Mouse (Mus musculus): ENCODE measurements around the gene Prkca. TPM values are rescaled to one million over a fixed set of nuclear protein-coding genes. Genes with fewer than 3 reads are reported as not detected.

Prkca gene
- polyA plus RNA-seq, 1 experiment from 2014 or later = 7.8 TPM

- Histone ChIP-seq H3K27me3 (no peaks in the 10 kb centered on the region), H3K4me3 (replicated peaks) (no peak overlapping the region), H3K9ac (replicated peaks) (no peak overlapping the region), H3K36me3 (no peaks in the 10 kb centered on the region), H3K4me1 (replicated peaks) (peaks cover 10% of the 10 kb centered on the region), H3K4me2 (no peak overlapping the region), H3K9me3 (no peaks in the 10 kb centered on the region), H3K27ac (no peak overlapping the region)
- no peak for ATAC-seq (ENCODE audit: insufficient number of reproducible peaks, insufficient read depth, low FRiP score, low TSS enrichment, low read depth)
- 87% methylated on average over 7 of the region's 7 CpGs for WGBS
Measured at GRCm38 (mm10) chr11:108315736-108316135, 28.0 kb downstream of the Prkca start.

GRCm38 (mm10) chr11:108312516-108312915 is 31.2 kb downstream of the Prkca start:
- Histone ChIP-seq H3K27ac (no peak overlapping the region), H3K36me3 (no peaks in the 10 kb centered on the region), H3K4me2 (no peak overlapping the region), H3K9ac (replicated peaks) (no peak overlapping the region), H3K4me3 (replicated peaks) (no peak overlapping the region), H3K27me3 (no peaks in the 10 kb centered on the region), H3K4me1 (replicated peaks) (no peaks in the 10 kb centered on the region; the same call in 1 of the 2 replicates), H3K9me3 (no peaks in the 10 kb centered on the region)
- ATAC-seq (ENCODE audit: insufficient number of reproducible peaks, insufficient read depth, low FRiP score, low TSS enrichment, low read depth) = no peak
- 82% methylated on average over 5 of the region's 5 CpGs for WGBS

- no peak for ATAC-seq (ENCODE audit: insufficient number of reproducible peaks, insufficient read depth, low FRiP score, low TSS enrichment, low read depth)
- WGBS = 83% methylated on average over 2 of the region's 2 CpGs
- H3K4me3 ChIP-seq (replicated peaks) = no peak overlapping the region
- H3K9ac ChIP-seq (replicated peaks) = no peak overlapping the region
- H3K36me3 ChIP-seq = no peaks in the 10 kb centered on the region
- no peak overlapping the region for H3K4me2 ChIP-seq
- H3K27me3 ChIP-seq = no peaks in the 10 kb centered on the region
- no peak overlapping the region for H3K27ac ChIP-seq
- no peaks in the 10 kb centered on the region for H3K9me3 ChIP-seq
- H3K4me1 ChIP-seq (replicated peaks) = no peaks in the 10 kb centered on the region; the same call in 1 of the 2 replicates
Measured at GRCm38 (mm10) chr11:108311912-108312311, 31.8 kb downstream of the Prkca start.

DNA sequence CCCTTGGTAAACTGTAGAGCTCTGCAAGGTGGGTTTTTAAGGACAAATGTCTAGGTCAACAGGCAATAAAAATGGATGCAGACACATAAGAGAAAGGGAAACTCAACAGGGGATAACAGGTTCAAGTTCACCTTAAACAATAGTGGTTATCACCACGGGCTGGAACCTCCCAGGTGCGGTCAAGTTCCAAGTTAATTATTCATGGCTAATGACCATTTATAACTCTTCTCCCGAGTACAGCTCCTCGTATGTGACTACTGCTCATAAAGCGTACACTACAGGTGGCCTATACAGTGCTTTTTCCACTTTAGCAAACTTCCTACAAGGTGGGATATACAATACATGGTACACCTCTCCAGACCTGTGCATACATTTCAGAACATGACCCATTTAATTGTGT is 33.9 kb downstream of the Prkca start:
- no peak overlapping the region for H3K9ac ChIP-seq (replicated peaks)
- no peaks in the 10 kb centered on the region for H3K9me3 ChIP-seq
- no peaks in the 10 kb centered on the region for H3K27me3 ChIP-seq
- 74% methylated on average over 5 of the region's 5 CpGs for WGBS
- no peak overlapping the region for H3K4me3 ChIP-seq (replicated peaks)
- H3K27ac ChIP-seq = no peak overlapping the region
- peaks cover 8% of the 10 kb centered on the region for H3K4me1 ChIP-seq (replicated peaks)
- no peaks in the 10 kb centered on the region for H3K36me3 ChIP-seq
- H3K4me2 ChIP-seq = no peak overlapping the region
- no peak for ATAC-seq (ENCODE audit: insufficient number of reproducible peaks, insufficient read depth, low FRiP score, low TSS enrichment, low read depth)

DNA sequence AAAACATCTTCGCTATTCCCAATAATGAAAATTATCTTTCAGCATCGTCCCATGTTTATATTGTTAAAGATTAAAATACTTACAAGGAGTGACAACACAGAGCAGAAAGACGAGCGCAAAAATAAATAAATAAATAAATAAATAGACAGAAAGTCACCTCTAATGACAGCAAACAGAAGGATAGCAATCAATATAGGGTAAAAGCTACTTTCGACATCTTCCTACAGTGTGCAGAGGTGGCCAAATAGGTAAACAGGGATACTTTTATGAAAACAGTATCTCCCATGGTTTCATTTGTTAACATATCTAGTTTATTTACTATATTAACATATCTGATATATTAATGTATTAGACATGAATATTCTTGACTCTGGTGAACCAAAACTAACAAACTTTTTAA is 35.5 kb downstream of the Prkca start:
- H3K4me2 ChIP-seq = no peak overlapping the region
- H3K36me3 ChIP-seq = no peaks in the 10 kb centered on the region
- no peaks in the 10 kb centered on the region for H3K9me3 ChIP-seq
- peaks cover 8% of the 10 kb centered on the region; the same call in 1 of the 2 replicates for H3K4me1 ChIP-seq (replicated peaks)
- H3K4me3 ChIP-seq (replicated peaks) = no peak overlapping the region
- H3K27ac ChIP-seq = no peak overlapping the region
- no peaks in the 10 kb centered on the region for H3K27me3 ChIP-seq
- no peak overlapping the region for H3K9ac ChIP-seq (replicated peaks)
- 95% methylated on average over 5 of the region's 5 CpGs for WGBS
- no peak for ATAC-seq (ENCODE audit: insufficient number of reproducible peaks, insufficient read depth, low FRiP score, low TSS enrichment, low read depth)

DNA sequence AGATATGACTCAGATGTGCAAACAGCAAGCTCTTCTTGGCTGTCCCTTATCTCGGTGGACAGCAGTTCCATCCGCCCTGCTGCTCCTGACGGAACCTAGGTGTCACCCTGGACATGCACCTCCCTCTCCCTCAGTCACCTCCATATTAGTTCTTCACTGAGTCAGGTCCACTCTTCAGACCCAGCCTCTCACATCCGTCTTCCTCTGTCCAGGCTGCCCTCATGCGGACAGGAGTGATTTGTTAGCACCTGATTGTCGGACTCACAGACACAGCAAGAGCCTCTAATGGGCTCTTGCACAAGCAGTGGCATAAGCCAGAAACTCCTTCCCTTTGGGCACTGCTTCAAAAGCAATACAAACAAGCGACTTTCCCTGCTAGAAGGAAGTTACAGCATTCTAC is 36.5 kb downstream of the Prkca start:
- no peaks in the 10 kb centered on the region for H3K36me3 ChIP-seq
- no peak overlapping the region for H3K27ac ChIP-seq
- H3K4me3 ChIP-seq (replicated peaks) = no peak overlapping the region
- no peak overlapping the region for H3K9ac ChIP-seq (replicated peaks)
- no peaks in the 10 kb centered on the region for H3K27me3 ChIP-seq
- no peak for ATAC-seq (ENCODE audit: insufficient number of reproducible peaks, insufficient read depth, low FRiP score, low TSS enrichment, low read depth)
- peaks cover 14% of the 10 kb centered on the region for H3K4me1 ChIP-seq (replicated peaks)
- no peak overlapping the region for H3K4me2 ChIP-seq
- H3K9me3 ChIP-seq = no peaks in the 10 kb centered on the region
- 64% methylated on average over 7 of the region's 7 CpGs for WGBS

- Histone ChIP-seq H3K9ac (replicated peaks) (no peak overlapping the region), H3K36me3 (no peaks in the 10 kb centered on the region), H3K9me3 (no peaks in the 10 kb centered on the region), H3K4me1 (replicated peaks) (peaks cover 41% of the 10 kb centered on the region), H3K4me2 (no peak overlapping the region), H3K27ac (no peak overlapping the region), H3K27me3 (no peaks in the 10 kb centered on the region), H3K4me3 (replicated peaks) (no peak overlapping the region)
- no peak for ATAC-seq (ENCODE audit: insufficient number of reproducible peaks, insufficient read depth, low FRiP score, low TSS enrichment, low read depth)
- 89% methylated on average over 4 of the region's 4 CpGs for WGBS
Measured at GRCm38 (mm10) chr11:108303787-108304186, 39.9 kb downstream of the Prkca start.

DNA sequence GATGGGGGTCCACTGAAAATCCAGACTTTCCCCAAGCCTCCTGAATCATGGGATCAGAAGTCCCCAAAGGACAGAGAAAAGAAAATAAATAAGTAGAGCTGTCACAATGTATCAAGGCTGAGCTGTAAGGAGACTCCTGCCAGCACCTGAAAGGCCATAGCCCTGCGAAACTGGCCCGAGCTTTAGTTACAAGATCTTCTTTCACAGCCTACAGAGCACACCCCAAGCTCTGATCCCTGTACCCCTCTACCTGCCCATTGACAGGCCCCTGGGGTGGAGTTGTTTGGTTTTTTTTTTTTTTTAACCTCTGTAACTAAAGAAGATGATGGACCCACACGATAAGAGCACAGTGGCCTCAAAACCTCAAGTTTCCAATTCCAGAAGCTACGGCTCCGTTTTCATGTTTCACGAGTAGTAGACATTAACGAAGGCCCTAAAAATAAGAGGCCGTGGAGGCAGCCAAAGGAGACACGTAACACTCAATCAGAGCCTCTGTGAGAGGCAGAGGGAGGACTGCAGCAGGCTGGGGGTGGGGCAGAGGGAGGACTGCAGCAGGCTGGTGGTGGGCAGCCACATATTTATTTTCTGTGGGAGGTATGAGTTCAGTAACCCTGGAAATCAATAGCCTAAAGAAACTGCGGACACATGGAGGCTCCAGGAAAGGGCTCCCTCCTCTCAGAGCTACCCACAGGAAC is 41.8 kb downstream of the Prkca start:
- H3K27me3 ChIP-seq = no peaks in the 10 kb centered on the region
- 54% methylated on average over 10 of the region's 10 CpGs for WGBS
- H3K36me3 ChIP-seq = no peaks in the 10 kb centered on the region
- peaks cover 41% of the 10 kb centered on the region for H3K4me1 ChIP-seq (replicated peaks)
- H3K9ac ChIP-seq (replicated peaks) = no peak overlapping the region
- H3K9me3 ChIP-seq = no peaks in the 10 kb centered on the region
- no peak overlapping the region for H3K4me3 ChIP-seq (replicated peaks)
- no peak overlapping the region for H3K27ac ChIP-seq
- no peak for ATAC-seq (ENCODE audit: insufficient number of reproducible peaks, insufficient read depth, low FRiP score, low TSS enrichment, low read depth)
- H3K4me2 ChIP-seq = no peak overlapping the region

DNA sequence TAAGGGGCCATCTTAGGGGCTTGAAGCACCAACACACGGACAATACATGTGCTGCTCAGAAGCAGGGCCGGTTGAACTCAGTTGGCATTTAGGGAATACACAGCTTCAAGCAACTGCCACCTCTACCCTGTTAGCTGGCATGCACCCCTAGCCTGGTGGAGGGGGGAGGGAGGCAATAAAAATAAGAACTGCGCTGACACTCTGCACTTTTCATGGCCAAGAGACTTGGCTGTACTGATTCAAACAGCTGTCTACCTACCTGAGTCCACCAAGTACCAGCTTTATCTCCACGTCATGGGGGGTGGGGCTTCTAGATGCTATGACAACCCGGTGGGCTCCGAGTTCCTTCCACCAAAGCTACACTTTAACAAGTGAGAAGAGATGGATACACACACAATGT is 42.7 kb downstream of the Prkca start:
- Histone ChIP-seq H3K4me2 (no peak overlapping the region), H3K9ac (replicated peaks) (no peak overlapping the region), H3K9me3 (no peaks in the 10 kb centered on the region), H3K4me1 (replicated peaks) (peaks cover 40% of the 10 kb centered on the region), H3K4me3 (replicated peaks) (no peak overlapping the region), H3K27me3 (no peaks in the 10 kb centered on the region), H3K27ac (no peak overlapping the region), H3K36me3 (no peaks in the 10 kb centered on the region)
- 76% methylated on average over 6 of the region's 6 CpGs for WGBS
- ATAC-seq (ENCODE audit: insufficient number of reproducible peaks, insufficient read depth, low FRiP score, low TSS enrichment, low read depth) = no peak

DNA sequence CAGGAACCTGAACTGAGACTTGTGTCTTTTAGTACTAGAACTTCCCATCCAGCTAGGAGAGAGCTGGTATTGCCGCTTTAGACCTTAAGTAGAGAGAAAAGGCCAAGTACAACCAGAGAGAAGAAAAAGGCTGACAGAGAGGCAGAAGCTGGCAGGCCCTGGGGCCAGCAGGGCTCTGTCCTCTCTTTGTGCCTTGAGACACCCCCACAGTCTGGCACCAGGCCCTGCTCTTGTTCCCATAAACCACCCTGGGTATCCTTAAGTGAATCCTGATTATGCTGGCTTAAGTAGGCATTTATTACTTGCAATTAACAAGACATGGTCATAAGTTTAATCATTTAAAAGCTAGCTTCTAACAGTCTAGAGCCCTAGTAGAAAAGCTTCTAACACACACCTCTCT is 43.3 kb downstream of the Prkca start:
- Histone ChIP-seq H3K36me3 (no peaks in the 10 kb centered on the region), H3K4me2 (no peak overlapping the region), H3K4me3 (replicated peaks) (no peak overlapping the region), H3K27me3 (no peaks in the 10 kb centered on the region), H3K9me3 (no peaks in the 10 kb centered on the region), H3K4me1 (replicated peaks) (peaks cover 34% of the 10 kb centered on the region), H3K27ac (no peak overlapping the region), H3K9ac (replicated peaks) (no peak overlapping the region)
- 88% methylated on average over 1 of the region's 1 CpGs for WGBS
- no peak for ATAC-seq (ENCODE audit: insufficient number of reproducible peaks, insufficient read depth, low FRiP score, low TSS enrichment, low read depth)

- Histone ChIP-seq H3K27me3 (no peaks in the 10 kb centered on the region), H3K36me3 (no peaks in the 10 kb centered on the region), H3K27ac (no peak overlapping the region), H3K9me3 (no peaks in the 10 kb centered on the region), H3K4me3 (replicated peaks) (no peak overlapping the region), H3K4me2 (no peak overlapping the region), H3K9ac (replicated peaks) (no peak overlapping the region), H3K4me1 (replicated peaks) (peaks cover 34% of the 10 kb centered on the region)
- ATAC-seq (ENCODE audit: insufficient number of reproducible peaks, insufficient read depth, low FRiP score, low TSS enrichment, low read depth) = no peak
- WGBS = 76% methylated on average over 10 of the region's 10 CpGs
Measured at GRCm38 (mm10) chr11:108299913-108300312, 43.8 kb downstream of the Prkca start.

- Histone ChIP-seq H3K27me3 (no peaks in the 10 kb centered on the region), H3K4me1 (replicated peaks) (peaks cover 37% of the 10 kb centered on the region), H3K36me3 (no peaks in the 10 kb centered on the region), H3K27ac (no peak overlapping the region), H3K9me3 (no peaks in the 10 kb centered on the region), H3K4me3 (replicated peaks) (no peak overlapping the region), H3K9ac (replicated peaks) (no peak overlapping the region), H3K4me2 (no peak overlapping the region)
- WGBS = 72% methylated on average over 8 of the region's 8 CpGs
- ATAC-seq (ENCODE audit: insufficient number of reproducible peaks, insufficient read depth, low FRiP score, low TSS enrichment, low read depth) = no peak
Measured at GRCm38 (mm10) chr11:108297956-108298355, 45.8 kb downstream of the Prkca start.

All from limb, embryonic 12.5 days (tissue).